Mouse (Mus musculus): Measurements from ENCODE around the gene Spin2e. TPM values are rescaled to one million over a fixed set of nuclear protein-coding genes. Genes with fewer than 3 reads are reported as not detected.
"Not testable (repeated sequence)": the region's sequence is repeated elsewhere in the genome, so short reads cannot be mapped to it uniquely, and the experiment has no call there.

Gene Spin2e
- total RNA-seq (2014; rRNA removed) (not detected in 2 replicates), polyA plus RNA-seq (2015; fragmentation: Nextera tagmentation; extraction: Ambion mirVana) (not detected in 2 replicates)

DNA sequence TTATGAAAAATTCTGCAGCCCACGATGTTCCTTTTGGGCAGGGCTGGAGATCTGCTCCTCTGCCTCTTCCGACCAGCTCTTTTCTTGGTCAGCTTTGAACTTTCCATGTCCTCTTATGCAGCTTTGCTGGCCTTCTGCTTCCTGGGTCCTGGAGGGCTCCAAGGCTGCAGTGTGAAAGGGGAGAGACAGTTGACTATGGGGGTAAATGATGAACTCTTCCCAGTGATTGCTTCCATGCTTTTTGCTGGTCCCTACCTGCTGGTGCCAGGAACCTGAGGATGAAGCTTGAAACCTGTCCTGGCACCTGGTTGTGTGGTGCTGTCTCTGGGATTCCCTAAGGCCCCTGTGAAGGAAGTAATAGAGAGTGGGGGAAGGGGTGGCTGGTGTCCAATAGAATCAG is at the start of gene Spin2e:
Gene Spin2e, minus strand, starts transcription at position 101 of the 400 bp plus-strand sequence.
- DNase-seq (ENCODE audit: low spot score); H3K4me1 ChIP-seq (ENCODE audit: insufficient read depth, low read length); H3K27ac ChIP-seq; H3K27me3 ChIP-seq (ENCODE audit: insufficient read depth, low read length); ATAC-seq; H3K4me3 ChIP-seq (ENCODE audit: low read length); H3K9ac ChIP-seq (replicated peaks; ENCODE audit: low read length); H3K36me3 ChIP-seq (ENCODE audit: insufficient read depth, low read length); H3K4me2 ChIP-seq (ENCODE audit: low read depth, low read length); H3K9me3 ChIP-seq (ENCODE audit: low read length): not testable (repeated sequence)
- WGBS = 75% methylated on average over 2 of the region's 2 CpGs

GRCm38 (mm10) chrX:31574183-31574582 is 44.5 kb downstream of the Spin2e start, which contains the start of gene Gm21883:
TSS of gene Gm21883 (minus strand) at chrX:31574283.
- H3K9me3 ChIP-seq (ENCODE audit: low read length); ATAC-seq; H3K4me2 ChIP-seq (ENCODE audit: low read depth, low read length); H3K4me3 ChIP-seq (ENCODE audit: low read length); H3K36me3 ChIP-seq (ENCODE audit: insufficient read depth, low read length); H3K4me1 ChIP-seq (ENCODE audit: insufficient read depth, low read length); H3K9ac ChIP-seq (replicated peaks; ENCODE audit: low read length); H3K27ac ChIP-seq; H3K27me3 ChIP-seq (ENCODE audit: insufficient read depth, low read length); DNase-seq (ENCODE audit: low spot score): not testable (repeated sequence)
- WGBS = no CpG with 5 or more reads among the region's 1 CpGs

Other genes with a start within 250 kb of the Spin2e start
- gene Btbd35f19, start 235.0 kb downstream of the Spin2e start, total RNA-seq (2014; rRNA removed) = not detected in 2 replicates
- not detected in 2 replicates for gene Btbd35f19, start 235.0 kb downstream of the Spin2e start, polyA plus RNA-seq (2015; fragmentation: Nextera tagmentation; extraction: Ambion mirVana)
- gene Gm21883, start 44.6 kb downstream of the Spin2e start, total RNA-seq (2014; rRNA removed) = not detected in 2 replicates
- gene Gm21883, start 44.6 kb downstream of the Spin2e start, polyA plus RNA-seq (2015; fragmentation: Nextera tagmentation; extraction: Ambion mirVana) = not detected in 2 replicates
- not detected in 2 replicates for gene Btbd35f25, start 98.2 kb upstream of the Spin2e start, total RNA-seq (2014; rRNA removed)
- gene Btbd35f25, start 98.2 kb upstream of the Spin2e start, polyA plus RNA-seq (2015; fragmentation: Nextera tagmentation; extraction: Ambion mirVana) = not detected in 2 replicates